Mouse (Mus musculus): Measurements from ENCODE around the gene Golga3.

DNA sequence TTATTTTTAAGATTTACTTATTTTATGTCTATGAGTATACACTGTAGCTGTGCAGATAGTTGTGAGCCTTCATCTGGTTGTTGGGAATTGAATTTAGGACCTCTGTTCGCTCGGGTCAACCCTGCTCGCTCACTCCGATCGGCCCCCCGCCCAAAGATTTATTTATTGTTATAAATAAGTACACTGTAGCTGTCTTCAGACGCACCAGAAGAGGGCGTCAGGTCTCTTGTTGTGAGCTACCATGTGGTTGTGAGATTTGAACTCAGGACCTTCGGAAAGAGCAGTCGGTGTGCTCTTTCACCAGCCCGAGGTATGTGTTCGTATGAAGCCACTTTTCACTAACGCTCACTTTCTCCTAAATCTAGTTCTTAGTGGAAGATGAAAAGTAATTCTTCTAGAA lies 55.1 kb downstream of the Golga3 start:
- TF ChIP-seq CTCF (IDR thresholded peaks at IDR 0.05; ENCODE audit: low read depth, low read length) (no peak), GATA1 (IDR thresholded peaks at IDR 0.05; ENCODE audit: borderline replicate concordance, low read length) (no peak), GATA2 (IDR thresholded peaks at IDR 0.05; ENCODE audit: borderline replicate concordance, low read depth, low read length) (no peak), TAL1 (conservative IDR thresholded peaks at IDR 0.05; ENCODE audit: low read depth, low read length) (no peak), POLR2AphosphoS5 (IDR thresholded peaks at IDR 0.05; ENCODE audit: insufficient replicate concordance, low read depth, low read length) (no peak)

Measured in G1E (cell line).